Mouse (Mus musculus) heart, embryonic 14.5 days (tissue): ENCODE measurements around the gene Selenov. TPM values are rescaled to one million over a fixed set of nuclear protein-coding genes. Genes with fewer than 3 reads are reported as not detected.

Source experiments
- ATAC-seq: fragments of 200-750 bp; cut with Nextera tagmentation; 2 replicates; pipeline ENCODE4 v1.8.0; 2017; ENCODE audit warnings: low read depth, moderate TSS enrichment; ENCODE audit not compliant: insufficient number of reproducible peaks, insufficient read depth, low FRiP score
- H3K27ac ChIP-seq, 2 experiments: fragments of 200-500 bp in 1 of 2; fragments of 300-500 bp in 1 of 2; sonication (generic) in 1 of 2; replicated peaks in 1 of 2; 2 replicates each; pipeline ENCODE4 v1.5.1; 2012 to 2014; ENCODE audit warnings: low read depth in 2 of 2, low read length in 2 of 2, control low read depth in 1 of 2, mild to moderate bottlenecking in 1 of 2, mixed read lengths in 1 of 2; ENCODE audit not compliant: control insufficient read depth in 1 of 2, insufficient read depth in 1 of 2
- H3K27me3 ChIP-seq: fragments of 300-500 bp; sonication (generic); 2 replicates; pipeline ENCODE4 v1.6.1; 2014; ENCODE audit warnings: mild to moderate bottlenecking, low read length, control low read depth; ENCODE audit not compliant: control insufficient read depth, insufficient read depth
- H3K36me3 ChIP-seq: fragments of 300-500 bp; sonication (generic); 2 replicates; pipeline ENCODE4 v1.6.1; 2014; ENCODE audit warnings: mild to moderate bottlenecking, control low read depth, low read length, mixed read lengths; ENCODE audit not compliant: control insufficient read depth, insufficient read depth
- H3K4me1 ChIP-seq, 2 experiments: fragments of 200-500 bp in 1 of 2; fragments of 300-500 bp in 1 of 2; sonication (generic) in 1 of 2; 2 replicates each; pipeline ENCODE4 v1.6.1; 2012 to 2014; ENCODE audit warnings: low read length in 2 of 2, control low read depth in 1 of 2, mixed read lengths in 1 of 2; ENCODE audit not compliant: control insufficient read depth in 2 of 2, insufficient read depth in 2 of 2
- H3K4me2 ChIP-seq: fragments of 300-500 bp; sonication (generic); 2 replicates; pipeline ENCODE4 v1.6.1; 2014; ENCODE audit warnings: mild to moderate bottlenecking, low read length
- H3K4me3 ChIP-seq, 2 experiments: fragments of 200-500 bp in 1 of 2; fragments of 300-500 bp in 1 of 2; sonication (generic) in 1 of 2; 2 replicates each; pipeline ENCODE4 v1.5.1; 2012 to 2014; ENCODE audit warnings: low read length in 2 of 2, mild to moderate bottlenecking in 2 of 2, control low read depth in 1 of 2, low read depth in 1 of 2, moderate library complexity in 1 of 2; ENCODE audit not compliant: control insufficient read depth in 1 of 2, insufficient read depth in 1 of 2
- H3K9ac ChIP-seq: fragments of 300-500 bp; sonication (generic); 2 replicates; pipeline ENCODE4 v1.6.1; 2014; ENCODE audit warnings: mild to moderate bottlenecking, low read length
- H3K9me3 ChIP-seq: fragments of 300-500 bp; sonication (generic); 2 replicates; pipeline ENCODE4 v1.6.1; 2016; ENCODE audit warnings: low read length, control low read depth; ENCODE audit not compliant: control insufficient read depth
- WGBS: fragments of 180-500 bp; shearing (Covaris S2); extraction: QIAGEN DNeasy Blood & Tissue Kit; methylation state at CpG from one replicate; pipeline ENCODE4 v1.1.7; 2014; 5-methylcytosine and 5-hydroxymethylcytosine counted together
- polyA plus RNA-seq: library from polyadenylated mRNA; unstranded; fragments of >200 nt; fragmentation: Nextera tagmentation; extraction: Ambion mirVana; gene quantifications from 2 replicates; pipeline ENCODE4 v1.2.1, GENCODE M21; 2014

The Selenov gene
- polyA plus RNA-seq, 1 experiment from 2014 or later: not detected

GRCm38 (mm10) chr7:28325293-28325692, 34.3 kb upstream of the Selenov start:
- Histone ChIP-seq H3K9me3 (no peaks in the 10 kb centered on the region), H3K27me3 (no peaks in the 10 kb centered on the region), H3K36me3 (peaks cover 100% of the 10 kb centered on the region), H3K9ac (no peak overlapping the region), H3K27ac (no peak overlapping the region), H3K4me1 (no peaks in the 10 kb centered on the region), H3K4me2 (no peak overlapping the region), H3K4me3 (no peak overlapping the region)
- no peak for ATAC-seq
- 94% methylated on average over 8 of the region's 8 CpGs for whole genome bisulfite sequencing

GRCm38 (mm10) chr7:28321974-28322720, 31.2 kb upstream of the Selenov start:
- no peak overlapping the region for H3K4me3 ChIP-seq
- 88% methylated on average over 15 of the region's 15 CpGs for WGBS
- H3K27ac ChIP-seq: no peak overlapping the region
- no peaks in the 10 kb centered on the region for H3K9me3 ChIP-seq
- H3K4me1 ChIP-seq: no peaks in the 10 kb centered on the region
- ATAC-seq: no peak
- no peak overlapping the region for H3K4me2 ChIP-seq
- no peak overlapping the region for H3K9ac ChIP-seq
- H3K27me3 ChIP-seq: no peaks in the 10 kb centered on the region
- H3K36me3 ChIP-seq: peaks cover 100% of the 10 kb centered on the region

- Histone ChIP-seq H3K9me3 (no peaks in the 10 kb centered on the region), H3K36me3 (peaks cover 94% of the 10 kb centered on the region), H3K9ac (no peak overlapping the region), H3K4me1 (no peaks in the 10 kb centered on the region), H3K4me2 (no peak overlapping the region), H3K4me3 (no peak overlapping the region), H3K27me3 (no peaks in the 10 kb centered on the region), H3K27ac (no peak overlapping the region)
- WGBS: 90% methylated on average over 17 of the region's 17 CpGs
- no peak for ATAC-seq
Observed at GRCm38 (mm10) chr7:28318714-28319113, 27.7 kb upstream of the Selenov start.

- H3K4me3 ChIP-seq: no peak overlapping the region
- WGBS: 72% methylated on average over 3 of the region's 3 CpGs
- ATAC-seq: no peak
Observed at GRCm38 (mm10) chr7:28318036-28318435, 27.1 kb upstream of the Selenov start.

GRCm38 (mm10) chr7:28311926-28312543, 21.0 kb upstream of the Selenov start, which contains the start of gene Timm50:
Gene Timm50, minus strand, starts transcription at chr7:28312072.
- H3K27me3 ChIP-seq: no peaks in the 10 kb centered on the region
- WGBS: under 1% methylated on average over 42 of the region's 45 CpGs
- H3K36me3 ChIP-seq: peaks cover 62% of the 10 kb centered on the region
- peak; percentile 96 for ATAC-seq
- H3K9ac ChIP-seq: peak within 1 kb of the TSS; percentile 86
- peaks cover 5 to 9% of the 10 kb centered on the region in 2 experiments; a peak in 1 of 4 replicates for H3K4me1 ChIP-seq
- peak within 1 kb of the TSS; percentile 86 for H3K4me2 ChIP-seq
- peak within 1 kb of the TSS; percentile 57 to 64 for H3K4me3 ChIP-seq
- peak within 1 kb of the TSS in 1 of 2 experiments; percentile 52; a peak in 2 of 4 replicates for H3K27ac ChIP-seq
- H3K9me3 ChIP-seq: no peaks in the 10 kb centered on the region

More at GRCm38 (mm10) chr7:28318036-28318435, 27.1 kb upstream of the Selenov start:
- Histone ChIP-seq H3K4me2 (no peak overlapping the region), H3K9me3 (no peaks in the 10 kb centered on the region), H3K27me3 (no peaks in the 10 kb centered on the region), H3K9ac (no peak overlapping the region), H3K4me1 (no peaks in the 10 kb centered on the region), H3K36me3 (peaks cover 87% of the 10 kb centered on the region), H3K27ac (no peak overlapping the region)

- peak; percentile 10; the same call in 1 of the 2 replicates for ATAC-seq
- H3K27me3 ChIP-seq: no peaks in the 10 kb centered on the region
- peaks cover 5 to 9% of the 10 kb centered on the region in 2 experiments; a peak in 1 of 4 replicates for H3K4me1 ChIP-seq
- H3K9ac ChIP-seq: peak overlapping the region; percentile 86
- peak overlapping the region in 1 of 2 experiments; percentile 52; a peak in 2 of 4 replicates for H3K27ac ChIP-seq
- H3K9me3 ChIP-seq: no peaks in the 10 kb centered on the region
- H3K4me3 ChIP-seq: peak overlapping the region; percentile 57 to 64
- H3K4me2 ChIP-seq: peak overlapping the region; percentile 86
- H3K36me3 ChIP-seq: peaks cover 62% of the 10 kb centered on the region
- 5% methylated on average over 35 of the region's 35 CpGs for WGBS
Observed at GRCm38 (mm10) chr7:28311151-28311925, 20.4 kb upstream of the Selenov start.

- H3K4me1 ChIP-seq: peaks cover 5 to 9% of the 10 kb centered on the region in 2 experiments; a peak in 1 of 4 replicates
- H3K4me3 ChIP-seq: no peak overlapping the region
- 67% methylated on average over 9 of the region's 9 CpGs for WGBS
- no peaks in the 10 kb centered on the region for H3K27me3 ChIP-seq
- no peak overlapping the region for H3K4me2 ChIP-seq
- H3K27ac ChIP-seq: no peak overlapping the region
- no peak overlapping the region for H3K9ac ChIP-seq
- H3K36me3 ChIP-seq: peaks cover 62% of the 10 kb centered on the region
- no peak for ATAC-seq
- no peaks in the 10 kb centered on the region for H3K9me3 ChIP-seq
Observed at GRCm38 (mm10) chr7:28309737-28310136, 18.8 kb upstream of the Selenov start.
